Mouse (Mus musculus): ENCODE measurements around the gene Atp6v0a1. TPM values are rescaled to one million over a fixed set of nuclear protein-coding genes. Genes with fewer than 3 reads are reported as not detected.

Gene Atp6v0a1
- polyA plus RNA-seq, 1 experiment from 2014 or later = 331 TPM

DNA sequence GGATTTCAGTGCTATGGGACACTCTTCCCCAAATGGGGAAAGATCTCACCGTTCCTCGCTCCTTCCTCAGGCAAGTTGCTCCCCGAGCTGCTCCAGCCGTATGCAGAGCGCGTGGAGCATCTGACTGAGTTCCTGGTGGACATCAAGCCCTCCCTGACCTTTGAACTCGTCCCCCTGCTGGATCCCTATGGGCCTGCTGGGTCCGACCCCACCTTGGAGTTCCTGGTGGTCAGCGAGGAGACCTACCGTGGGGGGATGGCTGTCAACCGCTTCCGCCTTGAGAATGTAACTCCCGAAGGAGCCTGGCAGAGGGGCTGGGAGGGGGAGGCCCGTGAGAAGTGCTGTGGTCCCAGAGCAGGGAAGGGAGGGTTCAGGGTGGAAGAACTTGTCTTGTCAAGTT, 75.0 kb downstream of the Atp6v0a1 start:
- Histone ChIP-seq H3K79me2 (ENCODE audit: inconsistent target) (peaks cover 15% of the 10 kb centered on the region), H3K27ac (no peak overlapping the region), H3K4me3 (ENCODE audit: inconsistent target) (no peak overlapping the region), H3K36me3 (ENCODE audit: inconsistent target) (no peaks in the 10 kb centered on the region; the same call in 1 of the 2 replicates)
- WGBS (ENCODE audit: missing documents) = 91% methylated on average over 14 of the region's 14 CpGs

DNA sequence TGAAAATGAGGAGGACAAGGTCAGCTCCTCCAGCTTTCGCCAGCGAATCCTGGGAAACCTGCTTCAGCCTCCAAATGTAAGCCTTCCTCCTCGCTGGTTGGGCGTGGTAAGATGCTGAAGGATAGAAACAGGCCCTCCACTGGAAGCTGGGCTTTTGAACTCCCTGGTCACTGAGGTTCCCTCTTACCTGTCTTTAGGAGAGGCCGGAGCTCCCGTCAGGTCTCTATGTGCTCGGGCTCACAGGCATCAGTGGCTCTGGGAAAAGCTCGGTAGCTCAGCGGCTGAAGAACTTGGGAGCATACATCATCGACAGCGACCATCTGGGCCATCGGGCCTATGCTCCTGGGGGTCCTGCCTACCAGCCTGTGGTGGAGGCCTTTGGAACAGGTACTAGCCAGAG, 75.6 kb downstream of the Atp6v0a1 start:
- 94% methylated on average over 12 of the region's 12 CpGs for WGBS (ENCODE audit: missing documents)
- Histone ChIP-seq H3K79me2 (ENCODE audit: inconsistent target) (peaks cover 15% of the 10 kb centered on the region), H3K27ac (no peak overlapping the region), H3K36me3 (ENCODE audit: inconsistent target) (peaks cover 4% of the 10 kb centered on the region), H3K4me3 (ENCODE audit: inconsistent target) (no peak overlapping the region)

DNA sequence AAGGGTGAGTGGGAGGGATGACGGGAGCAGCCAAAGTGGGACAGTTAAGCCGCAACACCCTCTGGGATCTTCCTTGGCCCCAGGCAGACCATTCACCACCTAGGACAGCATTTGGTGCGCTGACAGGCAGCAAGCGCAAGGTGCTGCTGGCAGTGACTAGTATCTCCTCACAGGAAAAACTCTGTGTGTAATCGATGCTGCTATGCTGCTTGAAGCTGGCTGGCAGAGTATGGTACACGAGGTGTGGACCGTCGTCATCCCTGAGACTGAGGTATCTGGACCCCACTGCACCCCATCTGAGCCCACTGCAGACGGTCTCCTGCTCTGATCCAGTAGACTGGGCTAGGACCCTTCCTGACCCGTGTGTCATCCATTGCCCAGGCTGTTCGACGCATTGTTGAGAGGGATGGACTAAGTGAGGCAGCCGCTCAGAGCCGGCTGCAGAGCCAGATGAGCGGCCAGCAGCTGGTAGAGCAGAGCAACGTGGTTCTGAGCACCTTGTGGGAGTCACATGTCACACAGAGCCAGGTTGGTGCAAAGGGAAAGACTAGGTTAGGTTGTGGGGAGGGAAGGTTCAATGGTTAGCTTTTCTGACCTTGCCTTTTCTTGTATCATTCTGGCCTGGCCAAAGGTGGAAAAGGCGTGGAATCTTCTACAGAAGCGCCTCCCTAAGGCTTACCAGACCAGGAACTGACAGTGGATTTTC, 76.5 kb downstream of the Atp6v0a1 start:
- Histone ChIP-seq H3K27ac (peak overlapping the region; percentile 62; the same call in 1 of the 2 replicates), H3K36me3 (ENCODE audit: inconsistent target) (peaks cover 14% of the 10 kb centered on the region), H3K4me3 (ENCODE audit: inconsistent target) (no peak overlapping the region), H3K79me2 (ENCODE audit: inconsistent target) (peaks cover 15% of the 10 kb centered on the region)
- 96% methylated on average over 18 of the region's 18 CpGs for WGBS (ENCODE audit: missing documents)

DNA sequence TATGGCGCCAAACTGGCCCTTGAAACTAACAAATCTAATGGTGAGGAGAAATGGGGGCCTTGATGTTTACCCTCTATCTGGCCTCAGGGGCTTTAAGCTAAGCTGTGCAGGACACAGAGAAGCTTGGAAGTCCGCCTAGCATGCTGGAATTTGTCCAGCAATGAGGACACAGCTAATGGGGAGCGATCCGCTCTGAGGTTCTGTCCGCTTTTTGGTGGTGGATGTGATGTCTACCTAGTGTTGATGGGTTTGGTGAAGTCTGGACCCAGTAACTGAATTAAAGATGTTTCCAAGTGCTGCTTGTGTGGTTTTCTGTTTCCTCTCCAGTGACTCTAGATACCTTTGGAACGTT, 77.0 kb downstream of the Atp6v0a1 start:
- peak overlapping the region; percentile 83 for H3K4me3 ChIP-seq (ENCODE audit: inconsistent target)
- H3K36me3 ChIP-seq (ENCODE audit: inconsistent target) = peaks cover 19% of the 10 kb centered on the region
- peak overlapping the region; percentile 62 for H3K27ac ChIP-seq
- WGBS (ENCODE audit: missing documents) = 84% methylated on average over 6 of the region's 6 CpGs
- peaks cover 15% of the 10 kb centered on the region for H3K79me2 ChIP-seq (ENCODE audit: inconsistent target)

DNA sequence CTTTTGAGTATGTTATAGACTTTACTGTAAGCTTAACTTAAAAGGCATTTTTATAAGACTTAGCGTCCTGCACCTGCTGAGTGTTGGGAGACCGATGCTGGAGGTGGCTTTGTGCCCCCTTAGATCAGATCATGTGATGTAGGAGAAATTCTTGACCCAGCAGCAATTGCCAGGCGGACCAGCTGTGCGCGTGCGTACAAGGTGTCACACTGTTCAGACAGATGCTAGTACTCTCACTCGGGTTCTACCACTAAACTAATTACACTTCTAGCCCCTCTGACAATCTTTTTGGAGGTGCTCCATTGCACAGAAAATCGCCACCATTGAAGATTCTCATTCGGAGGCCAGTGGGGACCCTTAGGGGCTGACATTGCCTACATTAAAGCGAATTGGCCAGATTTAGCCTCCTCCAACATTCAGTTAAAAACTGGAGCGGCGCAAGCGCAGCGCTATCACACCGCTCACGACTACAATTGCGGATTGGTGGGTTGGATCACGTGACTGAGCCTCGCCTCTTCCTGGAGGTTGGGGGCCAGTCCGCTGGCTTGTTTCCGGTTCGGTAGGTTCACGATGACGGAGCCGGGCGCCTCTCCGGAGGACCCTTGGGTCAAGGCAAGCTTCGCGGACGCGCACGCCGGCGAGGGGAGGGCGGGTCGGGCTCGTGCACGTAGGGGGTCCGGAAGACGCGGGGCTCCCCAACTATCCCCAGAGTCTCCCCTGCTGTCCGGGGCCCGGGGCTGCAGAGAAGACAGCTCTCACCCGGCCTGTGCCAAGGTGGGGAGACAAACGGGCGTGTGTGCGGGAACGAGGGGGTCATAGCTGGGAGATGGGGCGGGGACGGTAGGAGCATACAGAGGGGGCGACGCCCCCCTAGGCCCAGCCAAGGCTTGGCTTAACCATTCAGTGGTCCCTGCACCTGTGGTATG, 77.8 kb downstream of the Atp6v0a1 start, which contains the start of gene Mlx:
Gene Mlx (plus strand): TSS at position 522 of the 926 bp plus-strand sequence.
- under 1% methylated on average over 50 of the region's 52 CpGs for WGBS (ENCODE audit: missing documents)

DNA sequence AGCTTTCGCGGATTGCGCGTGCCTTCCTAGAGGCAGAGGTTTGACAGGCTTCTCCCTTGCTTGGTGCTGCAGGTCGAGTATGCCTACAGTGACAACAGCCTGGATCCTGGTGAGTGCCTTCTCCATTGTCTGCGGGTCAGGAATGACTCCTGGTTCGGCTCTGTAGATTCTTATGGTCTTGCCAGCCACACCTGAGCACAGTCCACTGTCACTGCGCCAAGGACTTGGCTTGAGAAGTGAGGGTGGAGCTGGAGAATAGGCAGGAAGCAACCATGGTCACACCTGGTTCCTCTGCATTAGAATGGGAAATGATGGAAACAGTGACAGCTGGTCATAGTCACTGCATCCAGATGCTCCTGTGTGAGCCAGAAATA, 78.4 kb downstream of the Atp6v0a1 start:
- WGBS (ENCODE audit: missing documents) = 11% methylated on average over 8 of the region's 8 CpGs
- Histone ChIP-seq H3K79me2 (ENCODE audit: inconsistent target) (peaks cover 15% of the 10 kb centered on the region), H3K4me3 (ENCODE audit: inconsistent target) (peak overlapping the region; percentile 83), H3K27ac (peak overlapping the region; percentile 57), H3K36me3 (ENCODE audit: inconsistent target) (peaks cover 32% of the 10 kb centered on the region)

More for the DNA sequence above, 77.8 kb downstream of the Atp6v0a1 start, which contains the start of gene Mlx:
- peaks cover 25% of the 10 kb centered on the region for H3K36me3 ChIP-seq (ENCODE audit: inconsistent target)
- peak within 1 kb of the TSS; percentile 83 for H3K4me3 ChIP-seq (ENCODE audit: inconsistent target)
- H3K27ac ChIP-seq = peak within 1 kb of the TSS; percentile 62
- peaks cover 15% of the 10 kb centered on the region for H3K79me2 ChIP-seq (ENCODE audit: inconsistent target)

DNA sequence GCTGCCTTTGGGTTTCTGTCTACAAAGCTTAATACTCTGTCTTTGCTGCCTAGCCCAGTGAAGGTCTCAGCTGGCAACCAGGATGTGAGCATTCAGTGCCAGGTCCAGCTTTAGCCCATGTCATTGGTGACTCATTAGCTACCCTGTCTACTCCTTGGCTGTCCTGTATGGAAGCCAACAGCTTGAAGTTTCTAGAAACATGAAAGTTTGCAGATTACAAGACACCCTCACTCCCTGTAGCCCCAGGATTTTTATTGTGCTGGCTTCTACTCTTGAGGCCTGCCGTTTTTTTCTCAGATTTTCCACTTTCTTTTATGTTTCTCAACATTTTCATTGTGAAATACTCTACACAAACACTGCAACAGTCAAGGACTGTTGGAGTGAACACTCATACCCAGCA, 80.7 kb downstream of the Atp6v0a1 start:
- H3K36me3 ChIP-seq (ENCODE audit: inconsistent target) = peaks cover 33% of the 10 kb centered on the region

DNA sequence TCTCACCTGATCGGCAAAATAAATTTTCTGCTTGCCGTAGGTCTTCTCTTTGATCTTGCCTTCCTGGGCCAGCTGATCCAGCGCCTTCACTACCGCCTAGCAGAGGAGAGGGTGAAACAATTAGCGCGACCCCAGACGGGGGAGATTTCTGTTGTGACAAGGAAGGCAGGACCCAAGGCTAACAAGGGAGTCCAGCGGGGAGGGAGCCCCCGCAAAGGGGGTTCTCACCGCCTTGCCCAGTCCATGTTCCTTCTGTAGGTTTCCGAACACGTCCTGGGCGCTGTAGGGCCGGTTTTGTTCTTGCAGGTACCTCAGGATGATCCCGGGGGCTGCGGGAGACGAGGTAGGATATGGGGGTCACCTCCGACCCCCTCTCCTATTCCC, 85.7 kb downstream of the Atp6v0a1 start:
- WGBS (ENCODE audit: missing documents) = 2% methylated on average over 17 of the region's 18 CpGs
- peak overlapping the region; percentile 86 for H3K27ac ChIP-seq
- peaks cover 52% of the 10 kb centered on the region for H3K36me3 ChIP-seq (ENCODE audit: inconsistent target)
- no peaks in the 10 kb centered on the region for H3K79me2 ChIP-seq (ENCODE audit: inconsistent target)
- peak overlapping the region; percentile 77 for H3K4me3 ChIP-seq (ENCODE audit: inconsistent target)

More for the DNA sequence above, 80.7 kb downstream of the Atp6v0a1 start:
- 43% methylated on average over 1 of the region's 1 CpGs for WGBS (ENCODE audit: missing documents)
- Histone ChIP-seq H3K4me3 (ENCODE audit: inconsistent target) (no peak overlapping the region), H3K79me2 (ENCODE audit: inconsistent target) (peaks cover 15% of the 10 kb centered on the region), H3K27ac (no peak overlapping the region)

DNA sequence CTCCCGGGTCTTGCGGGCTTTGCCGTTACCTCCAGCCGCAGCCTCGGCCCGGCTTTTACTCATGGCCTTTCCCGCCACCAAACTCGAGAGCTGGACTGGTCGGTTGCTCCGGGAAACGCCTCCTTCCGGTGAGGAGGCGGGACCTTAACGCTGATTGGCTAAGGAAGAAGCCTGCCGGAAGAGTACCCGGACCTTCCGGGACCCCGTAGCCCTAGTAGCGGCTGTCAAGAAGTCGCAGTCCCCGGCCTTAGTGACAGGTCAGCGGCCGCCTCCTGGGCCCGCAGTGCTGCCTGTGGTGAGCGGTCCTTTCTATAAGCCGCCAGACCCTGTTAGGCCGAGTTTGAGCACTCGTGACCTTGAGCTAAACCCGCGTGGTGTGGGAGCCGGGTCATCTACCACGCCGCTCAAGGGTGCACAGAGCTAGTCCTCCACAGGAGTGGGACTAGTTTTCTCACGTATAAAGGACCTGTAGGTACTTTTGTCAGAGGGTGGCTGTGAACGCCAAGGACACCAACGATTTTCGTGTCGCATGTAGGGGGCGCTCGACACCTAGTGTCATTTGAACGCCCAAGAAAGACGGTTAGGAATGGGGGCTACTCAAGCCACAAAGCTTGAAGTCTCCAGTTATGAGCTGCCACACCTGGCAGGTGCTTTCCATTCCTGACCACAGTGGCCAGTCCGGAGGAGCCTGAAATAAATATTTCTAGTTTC, 86.2 kb downstream of the Atp6v0a1 start, which contains the start of gene Psmc3ip:
Gene Psmc3ip (minus strand): TSS at position 123 of the 711 bp plus-strand sequence.
- H3K36me3 ChIP-seq (ENCODE audit: inconsistent target) = peaks cover 52% of the 10 kb centered on the region
- H3K79me2 ChIP-seq (ENCODE audit: inconsistent target) = no peaks in the 10 kb centered on the region
- H3K27ac ChIP-seq = peak within 1 kb of the TSS; percentile 86
- under 1% methylated on average over 41 of the region's 43 CpGs for WGBS (ENCODE audit: missing documents)
- H3K4me3 ChIP-seq (ENCODE audit: inconsistent target) = peak within 1 kb of the TSS; percentile 77

DNA sequence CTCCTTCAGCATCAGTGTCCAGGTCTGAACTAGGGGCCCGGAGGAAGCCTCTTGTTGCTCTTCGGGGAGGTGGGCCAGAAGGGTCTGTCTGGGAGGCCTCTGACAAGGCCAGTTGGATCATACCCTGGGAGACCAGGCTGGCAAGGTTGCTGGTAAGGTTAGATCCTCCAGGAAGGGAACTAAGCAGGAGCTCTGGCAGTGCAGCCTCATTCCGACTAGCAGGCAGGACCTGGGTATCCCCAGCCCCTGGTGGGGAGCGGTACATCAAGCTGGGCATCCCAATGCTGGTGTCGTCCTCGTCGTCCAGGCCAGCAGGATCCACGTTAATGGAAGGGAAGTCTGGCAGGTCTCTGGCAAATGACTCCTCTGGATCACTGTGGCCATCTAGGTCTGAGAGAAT, 89.0 kb downstream of the Atp6v0a1 start:
- Histone ChIP-seq H3K27ac (no peak overlapping the region), H3K4me3 (ENCODE audit: inconsistent target) (no peak overlapping the region), H3K79me2 (ENCODE audit: inconsistent target) (peaks cover 4% of the 10 kb centered on the region; the same call in 1 of the 2 replicates), H3K36me3 (ENCODE audit: inconsistent target) (peaks cover 56% of the 10 kb centered on the region)
- WGBS (ENCODE audit: missing documents) = 87% methylated on average over 8 of the region's 8 CpGs

DNA sequence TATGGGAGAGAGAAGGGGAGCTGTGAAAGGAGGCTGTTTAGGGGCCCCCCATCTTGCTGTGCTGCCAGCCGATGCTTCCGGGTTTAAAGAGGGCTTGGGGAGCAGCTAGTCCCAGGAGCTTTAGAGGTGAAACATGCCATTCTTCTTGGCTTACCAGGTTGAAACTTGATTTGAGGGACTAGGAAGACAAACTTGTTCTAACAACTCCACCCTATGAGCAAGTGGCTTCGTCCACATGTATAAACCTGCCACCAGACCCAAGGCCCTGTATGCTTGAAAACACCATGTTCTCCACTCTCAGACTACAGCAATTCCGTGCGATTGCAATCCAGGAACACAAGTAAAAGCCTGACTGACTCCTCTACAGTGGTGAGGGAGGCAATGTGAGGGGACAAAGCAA, 93.8 kb downstream of the Atp6v0a1 start:
- H3K36me3 ChIP-seq (ENCODE audit: inconsistent target) = peaks cover 80% of the 10 kb centered on the region
- 100% methylated on average over 5 of the region's 5 CpGs for WGBS (ENCODE audit: missing documents)
- no peak overlapping the region for H3K27ac ChIP-seq
- peaks cover 47% of the 10 kb centered on the region for H3K79me2 ChIP-seq (ENCODE audit: inconsistent target)
- no peak overlapping the region for H3K4me3 ChIP-seq (ENCODE audit: inconsistent target)

DNA sequence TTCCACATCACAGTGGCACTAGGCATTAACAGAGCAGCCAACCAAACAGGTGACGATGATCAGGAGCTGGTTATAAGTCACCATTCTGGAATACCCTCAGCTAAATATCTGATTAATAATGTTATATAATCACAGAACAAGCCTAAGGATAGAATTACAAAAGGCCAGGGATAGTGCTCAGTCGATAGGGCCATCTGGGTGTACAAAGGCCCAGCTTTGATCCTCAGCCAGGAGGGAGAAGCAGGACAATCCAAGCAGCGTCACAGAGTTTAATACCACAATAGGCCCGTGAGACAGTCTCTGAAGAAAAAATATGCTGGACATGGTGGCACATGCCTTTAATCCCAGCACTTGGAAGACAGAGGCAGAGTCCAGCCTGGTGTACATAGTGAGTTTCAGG, 100.1 kb downstream of the Atp6v0a1 start:
- no peak overlapping the region for H3K4me3 ChIP-seq (ENCODE audit: inconsistent target)
- 87% methylated on average over 4 of the region's 4 CpGs for WGBS (ENCODE audit: missing documents)
- H3K36me3 ChIP-seq (ENCODE audit: inconsistent target) = peaks cover 18% of the 10 kb centered on the region; the same call in 1 of the 2 replicates
- peaks cover 100% of the 10 kb centered on the region for H3K79me2 ChIP-seq (ENCODE audit: inconsistent target)
- H3K27ac ChIP-seq = no peak overlapping the region

DNA sequence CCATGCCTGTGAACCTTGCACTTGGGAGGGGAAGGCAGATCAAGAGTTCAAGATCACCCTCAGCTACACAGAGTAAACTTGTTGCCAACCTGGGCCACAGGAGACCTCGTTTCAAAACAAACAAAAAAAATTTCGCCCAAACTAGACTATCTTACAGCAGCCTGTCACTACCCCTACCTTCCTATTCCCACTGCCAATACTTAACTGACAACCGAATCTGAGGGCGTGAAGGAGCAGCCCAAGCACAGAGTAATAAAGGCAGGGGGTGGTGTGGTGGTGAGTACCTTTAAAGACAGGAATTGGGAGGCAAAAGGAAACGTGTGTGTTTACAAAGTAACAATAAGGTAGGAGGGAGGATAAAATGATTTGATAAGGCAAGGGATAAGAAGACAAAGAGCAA, 101.5 kb downstream of the Atp6v0a1 start:
- WGBS (ENCODE audit: missing documents) = 95% methylated on average over 5 of the region's 5 CpGs
- peaks cover 6% of the 10 kb centered on the region; the same call in 1 of the 2 replicates for H3K36me3 ChIP-seq (ENCODE audit: inconsistent target)
- H3K4me3 ChIP-seq (ENCODE audit: inconsistent target) = no peak overlapping the region
- H3K27ac ChIP-seq = no peak overlapping the region
- H3K79me2 ChIP-seq (ENCODE audit: inconsistent target) = peaks cover 98% of the 10 kb centered on the region

DNA sequence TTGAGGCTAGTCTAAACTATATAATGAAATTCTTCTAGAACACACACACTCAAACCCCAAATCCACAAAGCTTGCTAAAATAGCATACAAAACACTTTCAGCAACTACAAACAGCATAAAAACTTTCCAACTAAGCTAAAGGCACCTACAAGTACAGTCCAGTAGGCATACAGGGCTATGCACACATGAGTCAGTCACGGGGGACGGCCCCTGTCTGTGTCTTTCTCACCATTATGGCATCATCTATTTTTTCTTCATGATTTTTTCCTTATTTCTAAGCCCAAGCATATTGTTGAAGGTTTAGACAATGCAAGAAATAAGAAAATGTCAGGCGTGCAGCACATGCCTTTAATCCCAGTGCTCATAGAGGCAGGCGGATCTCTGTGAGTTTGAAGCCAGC, 101.9 kb downstream of the Atp6v0a1 start:
- no peak overlapping the region for H3K4me3 ChIP-seq (ENCODE audit: inconsistent target)
- peaks cover under 1% of the 10 kb centered on the region; the same call in 1 of the 2 replicates for H3K36me3 ChIP-seq (ENCODE audit: inconsistent target)
- 94% methylated on average over 4 of the region's 4 CpGs for WGBS (ENCODE audit: missing documents)
- H3K27ac ChIP-seq = no peak overlapping the region
- H3K79me2 ChIP-seq (ENCODE audit: inconsistent target) = peaks cover 96% of the 10 kb centered on the region

Data from macrophage (primary cell).